Mouse (Mus musculus) limb, embryonic 14.5 days (tissue): ENCODE measurements around the gene Gm10721. TPM values are rescaled to one million over a fixed set of nuclear protein-coding genes. Genes with fewer than 3 reads are reported as not detected.
A peak's percentile ranks its signal among the peaks of the same experiment; 100 is the strongest.
"Not testable (repeated sequence)": the region's sequence is repeated elsewhere in the genome, so short reads cannot be mapped to it uniquely, and the experiment has no call there.

Source experiments
- ATAC-seq: fragments of 200-750 bp; cut with Nextera tagmentation; 2 replicates; pipeline ENCODE4 v1.8.0; 2017; ENCODE audit warnings: low read depth, moderate number of reproducible peaks, moderate TSS enrichment; ENCODE audit not compliant: low FRiP score
- DNase-seq: peaks from one replicate; pipeline ENCODE4 v3.0.0-alpha.2; 2015; ENCODE audit warnings: low spot score
- H3K27ac ChIP-seq: fragments of 300-500 bp; sonication (generic); replicated peaks from 2 replicates; pipeline ENCODE4 v1.5.1; 2014; ENCODE audit warnings: low read depth, mild to moderate bottlenecking, low read length, moderate library complexity, mixed read lengths
- H3K27me3 ChIP-seq: fragments of 300-500 bp; sonication (generic); 2 replicates; pipeline ENCODE4 v1.6.1; 2014; ENCODE audit warnings: low read length, mixed read lengths; ENCODE audit not compliant: control insufficient read depth, insufficient read depth
- H3K36me3 ChIP-seq: fragments of 300-500 bp; sonication (generic); 2 replicates; pipeline ENCODE4 v1.6.1; 2014; ENCODE audit warnings: mild to moderate bottlenecking, low read length, moderate library complexity, mixed read lengths; ENCODE audit not compliant: control insufficient read depth, insufficient read depth
- H3K4me1 ChIP-seq: fragments of 300-500 bp; sonication (generic); 2 replicates; pipeline ENCODE4 v1.6.1; 2014; ENCODE audit warnings: antibody characterized with exemption, low read length, mixed read lengths; ENCODE audit not compliant: control insufficient read depth, insufficient read depth
- H3K4me2 ChIP-seq: fragments of 300-500 bp; sonication (generic); replicated peaks from 2 replicates; pipeline ENCODE4 v1.6.1; 2014; ENCODE audit warnings: low read depth, mild to moderate bottlenecking, low read length, moderate library complexity; ENCODE audit not compliant: severe bottlenecking
- H3K4me3 ChIP-seq: fragments of 300-500 bp; sonication (generic); replicated peaks from 2 replicates; pipeline ENCODE4 v1.5.1; 2014; ENCODE audit warnings: low read length
- H3K9ac ChIP-seq: fragments of 300-500 bp; sonication (generic); 2 replicates; pipeline ENCODE4 v1.6.1; 2014; ENCODE audit warnings: mild to moderate bottlenecking, low read depth, low read length, moderate library complexity; ENCODE audit not compliant: severe bottlenecking
- H3K9me3 ChIP-seq: fragments of 300-500 bp; sonication (generic); 2 replicates; pipeline ENCODE4 v1.6.1; 2016; ENCODE audit warnings: low read length; ENCODE audit not compliant: control insufficient read depth
- WGBS: fragments of 180-500 bp; shearing (Covaris S2); extraction: QIAGEN DNeasy Blood & Tissue Kit; methylation state at CpG from one replicate; pipeline ENCODE4 v1.1.7; 2014; 5-methylcytosine and 5-hydroxymethylcytosine counted together
- polyA plus RNA-seq, 2 experiments: library from polyadenylated mRNA; depleted of rRNA in 1 of 2; stranded (reverse) in 1 of 2; unstranded in 1 of 2; fragments of >200 nt; fragmentation: Nextera tagmentation in 1 of 2; extraction: Ambion mirVana in 1 of 2; gene quantifications; 2 replicates each; pipeline versions ENCODE4 v1.2.1 to v1.2.3; 2012 to 2014

The Gm10721 gene
- polyA plus RNA-seq, 2 experiments: not detected

DNA sequence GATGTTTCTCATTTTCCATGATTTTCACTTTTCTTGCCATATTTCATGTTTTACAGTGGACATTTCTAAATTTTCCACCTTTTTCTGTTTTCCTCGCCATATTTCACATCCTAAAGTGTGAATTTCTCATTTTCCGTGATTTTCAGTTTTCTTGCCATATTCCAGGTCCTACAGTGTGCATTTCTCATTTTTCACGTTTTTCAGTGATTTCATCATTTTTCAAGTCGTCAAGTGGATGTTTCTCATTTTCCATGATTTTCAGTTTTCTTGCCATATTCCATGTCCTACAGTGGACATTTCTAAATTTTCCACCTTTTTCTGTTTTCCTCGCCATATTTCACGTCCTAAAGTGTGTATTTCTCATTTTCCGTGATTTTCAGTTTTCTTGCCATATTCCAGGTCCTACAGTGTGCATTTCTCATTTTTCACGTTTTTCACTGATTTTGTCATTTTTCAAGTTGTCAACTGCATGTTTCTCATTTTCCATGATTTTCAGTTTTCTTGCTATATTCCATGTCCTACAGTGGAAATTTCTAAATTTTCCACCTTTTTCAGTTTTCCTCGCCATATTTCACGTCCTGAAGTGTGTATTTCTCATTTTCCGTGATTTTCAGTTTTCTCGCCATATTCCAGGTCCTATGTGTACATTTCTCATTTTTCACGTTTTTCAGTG is 10.5 kb downstream of the Gm10721 start, which contains the start of gene Gm10718:
Gm10718 (plus strand) TSS at position 236 of the 673 bp plus-strand sequence.
- not testable (repeated sequence) for H3K4me2 ChIP-seq, H3K9me3 ChIP-seq, H3K36me3 ChIP-seq, DNase-seq, H3K4me3 ChIP-seq, H3K4me1 ChIP-seq, ATAC-seq, H3K9ac ChIP-seq, H3K27me3 ChIP-seq, H3K27ac ChIP-seq
- 71% methylated on average over 9 of the region's 13 CpGs for WGBS

DNA sequence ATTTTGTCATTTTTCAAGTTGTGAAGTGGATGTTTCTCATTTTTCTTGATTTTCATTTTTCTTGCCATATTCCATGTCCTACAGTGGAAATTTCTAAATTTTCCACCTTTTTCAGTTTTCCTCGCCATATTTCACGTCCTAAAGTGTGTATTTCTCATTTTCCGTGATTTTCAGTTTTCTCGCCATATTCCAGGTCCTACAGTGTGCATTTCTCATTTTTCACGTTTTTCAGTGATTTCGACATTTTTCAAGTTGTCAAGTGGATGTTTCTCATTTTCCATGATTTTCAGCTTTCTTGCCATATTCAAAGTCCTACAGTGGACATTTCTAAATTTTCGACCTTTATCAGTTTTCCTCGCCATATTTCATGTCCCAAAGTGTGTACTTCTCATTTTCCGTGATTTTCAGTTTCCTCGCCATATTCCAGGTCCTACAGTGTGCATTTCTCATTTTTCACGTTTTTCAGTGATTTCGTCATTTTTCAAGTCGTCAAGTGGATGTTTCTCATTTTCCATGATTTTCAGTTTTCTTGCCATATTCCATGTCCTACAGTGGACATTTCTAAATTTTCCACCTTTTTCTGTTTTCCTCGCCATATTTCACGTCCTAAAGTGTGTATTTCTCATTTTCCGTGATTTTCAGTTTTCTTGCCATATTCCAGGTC is 11.2 kb downstream of the Gm10721 start:
- not testable (repeated sequence) for H3K9me3 ChIP-seq, H3K4me1 ChIP-seq, H3K9ac ChIP-seq, H3K36me3 ChIP-seq, H3K27ac ChIP-seq, DNase-seq, H3K27me3 ChIP-seq, ATAC-seq, H3K4me2 ChIP-seq, H3K4me3 ChIP-seq
- 63% methylated on average over 14 of the region's 16 CpGs for WGBS

DNA sequence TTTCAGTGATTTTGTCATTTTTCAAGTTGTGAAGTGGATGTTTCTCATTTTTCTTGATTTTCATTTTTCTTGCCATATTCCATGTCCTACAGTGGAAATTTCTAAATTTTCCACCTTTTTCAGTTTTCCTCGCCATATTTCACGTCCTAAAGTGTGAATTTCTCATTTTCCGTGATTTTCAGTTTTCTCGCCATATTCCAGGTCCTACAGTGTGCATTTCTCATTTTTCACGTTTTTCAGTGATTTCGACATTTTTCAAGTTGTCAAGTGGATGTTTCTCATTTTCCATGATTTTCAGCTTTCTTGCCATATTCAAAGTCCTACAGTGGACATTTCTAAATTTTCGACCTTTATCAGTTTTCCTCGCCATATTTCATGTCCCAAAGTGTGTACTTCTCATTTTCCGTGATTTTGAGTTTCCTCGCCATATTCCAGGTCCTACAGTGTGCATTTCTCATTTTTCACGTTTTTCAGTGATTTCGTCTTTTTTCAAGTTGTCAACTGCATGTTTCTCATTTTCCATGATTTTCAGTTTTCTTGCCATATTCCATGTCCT is 12.1 kb downstream of the Gm10721 start, which contains the start of gene Gm10717:
Gm10717 (plus strand) TSS at position 506 of the 556 bp plus-strand sequence.
- ATAC-seq: not testable (repeated sequence)

DNA sequence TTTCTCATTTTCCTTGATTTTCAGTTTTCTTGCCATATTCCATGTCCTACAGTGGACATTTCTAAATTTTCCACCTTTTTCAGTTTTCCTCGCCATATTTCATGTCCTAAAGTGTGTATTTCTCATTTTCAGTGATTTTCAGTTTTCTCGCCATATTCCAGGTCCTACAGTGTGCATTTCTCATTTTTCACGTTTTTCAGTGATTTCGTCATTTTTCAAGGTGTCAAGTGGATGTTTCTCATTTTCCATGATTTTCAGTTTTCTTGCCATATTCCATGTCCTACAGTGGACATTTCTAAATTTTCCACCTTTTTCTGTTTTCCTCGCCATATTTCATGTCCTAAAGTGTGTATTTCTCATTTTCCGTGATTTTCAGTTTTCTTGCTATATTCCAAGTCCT is 12.7 kb downstream of the Gm10721 start:
- DNase-seq, H3K27me3 ChIP-seq, H3K9me3 ChIP-seq, H3K27ac ChIP-seq, H3K36me3 ChIP-seq, H3K4me1 ChIP-seq, H3K4me2 ChIP-seq, H3K9ac ChIP-seq, ATAC-seq, H3K4me3 ChIP-seq: not testable (repeated sequence)
- WGBS: 60% methylated on average over 4 of the region's 6 CpGs

More for the DNA sequence above, 12.1 kb downstream of the Gm10721 start, which contains the start of gene Gm10717:
- H3K27ac ChIP-seq, H3K36me3 ChIP-seq, H3K27me3 ChIP-seq, H3K4me1 ChIP-seq, DNase-seq, H3K9me3 ChIP-seq, H3K4me3 ChIP-seq, H3K9ac ChIP-seq, H3K4me2 ChIP-seq: not testable (repeated sequence)
- 72% methylated on average over 12 of the region's 12 CpGs for WGBS

DNA sequence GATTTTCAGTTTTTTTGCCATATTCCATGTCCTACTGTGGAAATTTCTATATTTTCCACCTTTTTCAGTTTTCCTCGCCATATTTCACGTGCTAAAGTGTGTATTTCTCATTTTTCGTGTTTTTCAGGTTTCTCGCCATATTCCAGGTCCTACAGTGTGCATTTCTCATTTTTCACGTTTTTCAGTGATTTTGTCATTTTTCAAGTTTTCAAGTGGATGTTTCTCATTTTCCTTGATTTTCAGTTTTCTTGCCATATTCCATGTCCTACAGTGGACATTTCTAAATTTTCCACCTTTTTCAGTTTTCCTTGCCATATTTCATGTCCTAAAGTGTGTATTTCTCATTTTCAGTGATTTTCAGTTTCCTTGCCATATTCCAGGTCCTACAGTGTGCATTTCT is 13.2 kb downstream of the Gm10721 start:
- not testable (repeated sequence) for ATAC-seq, H3K4me1 ChIP-seq

DNA sequence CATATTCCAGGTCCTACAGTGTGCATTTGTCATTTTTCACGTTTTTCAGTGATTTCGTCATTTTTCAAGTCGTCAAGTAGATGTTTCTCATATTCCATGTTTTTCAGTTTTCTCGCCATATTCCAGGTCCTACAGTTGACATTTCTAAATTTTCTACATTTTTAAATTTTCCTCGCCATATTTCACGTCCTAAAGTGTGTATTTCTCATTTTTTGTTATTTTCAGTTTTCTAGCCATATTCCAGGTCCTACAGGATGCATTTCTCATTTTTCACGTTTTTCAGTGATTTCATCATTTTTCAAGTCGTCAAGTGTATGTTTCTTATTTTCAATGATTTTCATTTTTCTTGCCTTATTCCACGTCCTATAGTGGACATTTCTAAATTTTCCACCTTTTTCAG is 13.8 kb downstream of the Gm10721 start:
- H3K27me3 ChIP-seq, ATAC-seq, H3K27ac ChIP-seq, H3K4me1 ChIP-seq, H3K4me2 ChIP-seq, H3K36me3 ChIP-seq, H3K9me3 ChIP-seq, H3K9ac ChIP-seq, DNase-seq, H3K4me3 ChIP-seq: not testable (repeated sequence)
- 69% methylated on average over 9 of the region's 9 CpGs for WGBS

More for the DNA sequence above, 13.2 kb downstream of the Gm10721 start:
- H3K4me2 ChIP-seq, DNase-seq, H3K27ac ChIP-seq, H3K4me3 ChIP-seq, H3K27me3 ChIP-seq, H3K9me3 ChIP-seq, H3K9ac ChIP-seq, H3K36me3 ChIP-seq: not testable (repeated sequence)
- WGBS: 68% methylated on average over 5 of the region's 5 CpGs

DNA sequence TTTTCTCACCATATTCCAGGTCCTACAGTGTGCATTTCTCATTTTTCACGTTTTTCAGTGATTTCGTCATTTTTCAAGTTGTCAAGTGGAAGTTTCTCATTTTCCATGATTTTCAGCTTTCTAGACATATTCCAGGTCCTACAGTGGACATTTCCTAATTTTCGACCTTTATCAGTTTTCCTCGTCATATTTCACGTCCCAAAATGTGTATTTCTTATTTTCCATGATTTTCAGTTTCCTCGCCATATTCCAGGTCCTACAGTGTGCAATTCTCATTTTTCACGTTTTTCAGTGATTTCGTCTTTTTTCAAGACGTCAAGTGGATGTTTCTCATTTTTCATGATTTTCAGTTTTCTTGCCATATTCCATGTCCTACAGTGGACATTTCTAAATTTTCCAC is 14.3 kb downstream of the Gm10721 start:
- not testable (repeated sequence) for H3K27ac ChIP-seq, H3K9ac ChIP-seq, H3K9me3 ChIP-seq, ATAC-seq, H3K4me3 ChIP-seq, H3K4me2 ChIP-seq, H3K27me3 ChIP-seq, H3K4me1 ChIP-seq, H3K36me3 ChIP-seq
- 73% methylated on average over 9 of the region's 9 CpGs for WGBS
- DNase-seq: peak; percentile 50
